Mouse (Mus musculus) liver, embryonic 14.5 days (tissue): Measurements from ENCODE around the gene Fcrla.

Experiments
- CTCF ChIP-seq: IDR thresholded peaks from 2 replicates; pipeline ENCODE4 v1.5.1; 2016; ENCODE audit warnings: antibody characterized with exemption, low read depth, control low read depth
- EP300 ChIP-seq: IDR thresholded peaks from 2 replicates; pipeline ENCODE4 v1.6.1; 2016; ENCODE audit warnings: antibody characterized with exemption, low read depth

GRCm38 (mm10) chr1:170892279-170892678, 35.1 kb downstream of the Fcrla start:
- no peak for TF ChIP-seq EP300
- no peak for TF ChIP-seq CTCF
